Mouse (Mus musculus) small intestine, adult 2 months (tissue): ENCODE data around the gene Aurkb.

Experiments used
- CTCF ChIP-seq: fragments of 200-500 bp; IDR thresholded peaks from 2 replicates; pipeline ENCODE4 v1.5.1; 2012; ENCODE audit warnings: low read depth, mild to moderate bottlenecking, control low read depth, inconsistent platforms, low read length, moderate library complexity, mixed read lengths; ENCODE audit not compliant: insufficient replicate concordance, insufficient read length; ENCODE audit errors: extremely low read depth
- POLR2A ChIP-seq: fragments of 200-500 bp; IDR thresholded peaks from 2 replicates; pipeline ENCODE4 v1.6.1; 2012; ENCODE audit warnings: low read depth, mild to moderate bottlenecking, control low read depth, inconsistent platforms, low read length, moderate library complexity

GRCm38 (mm10) chr11:69052824-69053421 lies 7.5 kb downstream of the Aurkb start:
- TF ChIP-seq CTCF (no peak), POLR2A (no peak)
